Mouse (Mus musculus) urinary bladder, postnatal 4 days (tissue): ENCODE measurements around the gene Akr1c12.
"Not testable (repeated sequence)": the region's sequence is repeated elsewhere in the genome, so short reads cannot be mapped to it uniquely, and the experiment has no call there.

Experiments used
- DNase-seq, 2 experiments: peaks; one replicate each; pipeline ENCODE4 v3.0.0; 2021 to 2022; ENCODE audit warnings: low spot score in 2 of 2

Akr1c12 gene

DNA sequence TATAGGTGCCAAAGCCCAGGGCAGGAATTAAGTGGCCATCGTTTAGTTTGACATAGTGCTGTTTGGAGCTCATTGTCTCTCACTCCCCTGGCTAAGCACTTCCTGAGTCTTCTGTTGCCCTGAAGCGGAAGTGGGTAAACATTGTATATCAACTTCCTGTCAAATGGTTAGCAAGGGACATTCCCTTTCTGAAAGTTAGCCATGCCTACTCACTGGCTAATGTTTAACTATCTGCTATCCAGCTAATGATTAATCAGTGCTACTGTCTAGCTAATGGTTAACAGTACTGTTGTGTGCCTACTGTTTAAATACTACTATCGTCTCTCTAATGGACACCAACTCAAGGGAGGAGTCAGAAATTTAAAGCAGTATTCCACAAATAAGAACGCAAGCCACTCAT lies at the start of gene Akr1c12:
Akr1c12 (minus strand) TSS at position 150 of the 400 bp plus-strand sequence.
- DNase-seq = no peak

DNA sequence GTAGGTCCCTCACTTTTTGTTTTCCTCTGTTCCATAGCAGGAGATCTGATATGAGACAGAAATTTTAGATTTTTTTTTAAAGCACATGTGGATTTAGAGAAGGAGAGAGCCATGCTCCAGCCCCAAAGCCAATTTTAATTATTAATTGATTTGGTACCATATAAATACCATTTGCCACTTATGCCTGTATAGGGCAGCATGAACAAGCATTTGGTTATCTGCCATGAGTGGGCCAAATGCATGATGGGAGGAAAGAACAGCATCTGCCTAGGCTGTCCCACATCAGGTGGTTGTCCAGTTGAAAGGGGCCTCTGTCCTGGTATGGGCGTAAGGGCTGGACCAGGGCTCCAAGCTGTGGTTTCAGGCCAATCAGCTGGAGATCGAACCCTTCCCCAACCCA lies 39.5 kb upstream of the Akr1c12 start:
- DNase-seq = no peak

DNA sequence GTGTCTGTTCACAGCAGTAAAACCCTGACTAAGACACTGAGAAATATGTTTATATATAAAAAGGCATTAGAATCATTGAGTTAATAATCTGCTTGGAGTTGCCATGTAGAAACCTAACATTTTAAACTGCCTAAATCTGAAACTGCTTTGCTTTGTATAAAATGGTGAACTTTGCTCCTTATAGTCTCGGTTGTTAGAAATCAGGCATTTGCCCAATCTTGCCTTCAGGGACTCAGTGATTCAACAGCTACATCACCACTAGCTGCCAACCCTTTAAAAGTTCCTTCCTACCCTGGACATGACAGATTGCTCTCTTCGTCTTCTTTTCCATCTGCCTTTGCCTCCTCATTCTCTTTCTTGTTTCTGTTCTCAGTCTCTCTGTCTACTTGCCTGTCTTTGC lies 34.7 kb upstream of the Akr1c12 start:
- no peak for DNase-seq

DNA sequence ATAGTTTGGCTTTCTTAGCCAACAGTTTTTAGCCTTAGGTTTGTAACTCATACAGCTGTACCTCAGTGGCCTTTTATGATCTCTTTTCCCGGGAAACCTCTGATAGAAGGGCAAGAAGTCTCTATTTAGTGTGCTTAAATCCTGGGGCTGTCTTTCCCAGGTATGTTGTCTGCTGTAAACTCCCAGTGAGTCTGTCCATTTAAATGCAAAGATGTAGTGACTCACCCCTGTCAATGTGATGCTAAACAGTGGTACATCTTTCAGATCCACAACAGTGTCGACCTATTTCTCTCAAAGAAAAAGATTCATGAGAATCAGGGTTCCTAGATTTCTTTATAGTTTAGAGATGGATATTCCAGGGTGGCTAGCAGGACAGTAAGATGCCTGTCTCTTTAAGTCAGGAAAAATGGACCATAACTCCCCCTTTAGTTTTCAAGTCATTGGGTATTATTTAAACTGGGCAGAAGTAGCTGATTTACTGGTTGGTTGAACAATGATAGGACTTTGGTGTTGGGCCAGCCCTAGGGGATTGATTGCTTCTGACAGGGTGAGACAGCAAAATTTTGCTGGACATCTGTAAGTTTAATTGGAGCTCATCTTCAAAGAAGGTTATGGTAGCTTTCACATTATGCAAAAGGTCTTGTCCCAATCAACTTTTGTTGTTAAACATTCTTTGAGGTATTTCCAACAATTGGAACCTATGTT lies 25.8 kb upstream of the Akr1c12 start:
- no peak for DNase-seq

DNA sequence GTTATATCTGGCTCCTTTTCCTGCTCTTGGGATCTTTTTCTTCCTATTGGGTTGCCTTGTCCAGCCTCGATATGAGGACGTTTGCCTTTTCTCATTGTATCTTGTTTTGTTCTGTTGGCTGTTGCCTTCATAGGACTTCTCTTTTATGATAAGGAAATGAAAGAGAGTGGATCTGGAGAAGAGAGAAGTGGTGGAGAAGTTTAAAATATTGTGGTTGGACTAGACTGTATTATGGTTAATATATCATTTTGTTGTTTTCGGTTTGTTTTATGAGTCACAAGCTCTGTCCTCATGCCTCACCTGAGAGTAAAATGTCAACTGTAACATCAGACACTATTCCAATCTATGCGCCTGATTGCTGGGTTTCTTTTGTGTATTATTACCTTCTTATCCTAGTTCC lies 17.8 kb upstream of the Akr1c12 start:
- no peak for DNase-seq

DNA sequence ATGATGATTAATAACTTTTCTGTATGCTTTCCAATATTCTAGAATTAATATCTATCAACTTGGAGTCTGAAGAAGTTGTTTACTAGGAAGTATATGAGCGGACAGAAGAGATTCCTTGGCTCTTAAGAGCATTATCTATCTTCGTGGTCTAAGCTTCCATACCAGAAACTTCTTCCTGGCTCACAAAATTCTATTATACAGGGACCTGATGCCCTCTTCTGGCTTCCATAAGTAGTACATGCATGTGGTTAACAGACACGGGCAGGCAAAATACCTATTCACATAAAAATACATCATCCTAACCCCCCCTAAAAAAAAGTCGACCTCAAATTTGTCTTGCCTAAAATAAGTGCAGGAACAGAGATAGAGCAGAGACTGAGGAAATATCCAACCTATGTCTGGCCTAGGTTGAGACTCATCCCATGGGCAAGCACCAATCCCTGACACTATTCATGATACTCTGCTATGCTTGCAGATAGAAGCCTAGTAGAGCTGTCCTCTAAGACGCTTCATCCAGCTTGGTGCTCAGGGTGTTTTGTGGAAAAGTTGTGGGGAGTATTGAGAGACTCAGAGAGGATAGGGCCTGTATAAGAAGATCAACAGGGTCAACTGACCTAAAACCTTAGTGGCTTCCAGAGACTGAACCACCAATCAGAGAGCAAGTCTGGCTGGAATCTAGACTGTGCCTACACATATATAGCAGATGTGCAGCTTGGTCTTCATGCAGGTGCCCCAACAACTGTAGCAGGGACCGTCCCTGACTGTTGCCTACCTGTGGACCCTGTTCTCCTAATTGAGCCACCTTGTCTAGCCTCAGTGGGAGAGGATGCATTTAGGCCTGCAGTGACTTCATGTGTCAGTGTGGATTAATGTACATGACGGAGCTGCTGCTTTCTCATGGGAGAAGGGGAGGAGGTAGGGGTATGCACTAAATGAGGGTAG lies 2.5 kb upstream of the Akr1c12 start:
- no peak for DNase-seq

DNA sequence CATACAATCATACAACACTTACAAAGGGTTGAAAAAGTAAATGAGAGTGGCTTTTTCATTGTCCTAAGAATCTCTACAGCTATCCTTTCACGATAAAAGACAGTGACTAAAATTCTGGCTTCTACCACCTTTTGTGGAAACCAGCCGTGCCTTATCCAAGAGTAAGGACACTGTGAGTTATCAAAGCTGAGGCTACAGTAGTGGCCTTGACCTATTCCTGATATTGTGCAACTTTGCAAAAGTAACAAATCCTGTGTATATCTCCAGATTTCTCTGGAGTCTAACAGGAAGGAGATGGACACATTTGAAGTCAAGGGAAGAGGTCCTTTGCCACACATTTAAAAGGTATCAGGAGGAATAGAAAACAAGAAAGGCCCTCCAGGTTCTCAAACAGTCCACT lies 1.7 kb downstream of the Akr1c12 start:
- no peak for DNase-seq

DNA sequence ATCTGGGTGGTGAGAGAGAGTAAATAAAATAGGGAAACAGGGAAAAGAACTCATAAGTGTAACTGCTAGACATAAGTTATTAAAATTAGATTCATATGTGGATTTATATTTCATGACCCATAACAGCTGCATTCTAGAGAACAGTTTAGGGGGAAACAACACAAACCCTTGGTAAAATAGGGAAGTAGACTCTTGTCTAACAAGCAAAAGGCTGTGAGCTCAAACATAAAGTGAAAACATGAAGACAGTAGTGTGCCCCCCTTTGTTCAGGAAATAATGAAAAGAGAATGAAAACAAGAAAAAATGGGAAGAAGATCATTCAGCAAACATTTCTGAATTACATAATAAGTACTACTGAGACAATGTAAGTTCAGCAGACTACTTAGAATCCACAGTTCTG lies 8.4 kb downstream of the Akr1c12 start:
- no peak for DNase-seq

DNA sequence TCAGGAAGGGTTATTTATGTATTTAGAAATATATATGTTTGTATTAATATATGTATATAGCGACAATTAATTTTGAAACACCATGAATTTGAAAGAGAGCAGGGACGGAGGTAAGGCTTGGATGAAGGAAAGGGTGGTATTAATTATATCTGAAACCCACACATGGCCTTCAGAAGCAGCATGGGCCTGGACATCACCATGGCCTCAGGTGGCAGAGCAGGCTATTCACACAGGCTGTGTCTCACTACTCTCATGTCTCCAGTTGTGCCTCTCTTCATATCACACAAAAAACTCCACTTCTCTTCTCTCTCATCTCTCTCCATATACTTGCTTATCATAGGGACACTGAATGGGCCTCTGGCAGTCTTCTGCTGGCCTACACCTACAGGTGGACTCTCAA lies 13.8 kb downstream of the Akr1c12 start:
- not testable (repeated sequence) for DNase-seq

DNA sequence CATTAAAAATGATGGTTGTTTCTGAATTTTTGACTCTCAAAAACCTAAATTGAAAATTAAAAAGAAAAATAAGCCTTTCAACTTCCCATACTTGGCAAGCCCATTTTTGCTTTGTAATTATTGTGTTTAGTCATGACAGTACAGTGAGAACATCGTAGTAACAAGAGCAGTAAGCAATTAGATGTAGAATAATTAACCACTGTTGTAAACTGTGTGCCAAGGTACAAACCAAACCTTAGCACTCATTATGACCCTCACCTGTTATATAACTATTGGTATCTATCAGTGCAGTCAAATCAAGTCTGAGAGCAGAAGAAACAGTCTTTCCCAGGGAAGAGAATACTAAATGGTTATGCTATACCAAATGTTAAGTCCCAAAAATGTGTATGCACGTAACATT lies 14.2 kb downstream of the Akr1c12 start:
- DNase-seq = no peak

DNA sequence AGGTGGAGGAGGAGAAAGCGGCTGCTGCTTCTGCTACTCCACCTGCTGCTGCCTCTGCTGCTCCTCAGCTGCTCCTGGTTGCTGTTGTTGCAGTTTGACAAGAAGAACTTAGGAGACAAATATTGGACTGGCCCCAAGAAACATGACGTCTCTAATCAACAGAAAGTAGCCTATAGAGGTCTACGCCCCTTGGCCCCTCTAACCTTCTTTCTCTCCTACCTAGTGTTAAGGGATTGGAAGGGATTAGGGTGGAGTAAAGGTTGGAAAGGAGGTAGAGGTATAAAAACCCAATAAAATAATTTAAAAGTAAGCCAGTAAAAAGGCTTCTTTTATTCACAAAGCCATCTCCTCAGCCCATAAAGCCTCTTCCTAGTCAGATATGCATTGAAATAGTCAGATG lies 14.6 kb downstream of the Akr1c12 start:
- no peak for DNase-seq

DNA sequence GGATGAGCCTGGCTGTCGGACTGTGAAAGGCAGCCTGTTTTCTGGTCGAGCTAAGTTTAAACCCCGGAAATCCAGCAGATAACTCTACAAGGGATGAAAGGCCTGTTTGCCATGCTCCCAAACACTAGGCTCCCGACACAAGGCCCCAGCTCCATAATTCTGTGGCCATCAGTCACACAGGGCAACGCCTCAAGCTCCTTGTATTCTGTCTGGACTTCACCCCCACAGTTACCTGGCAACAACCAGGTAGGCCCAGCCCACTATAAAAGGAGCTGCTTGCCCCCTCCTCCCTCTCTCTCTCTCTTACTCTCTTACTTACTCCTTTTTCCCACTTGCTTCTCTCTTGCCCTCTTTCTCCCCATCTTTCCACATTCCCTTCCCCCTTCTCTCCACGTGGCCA lies 21.9 kb downstream of the Akr1c12 start:
- DNase-seq = no peak

DNA sequence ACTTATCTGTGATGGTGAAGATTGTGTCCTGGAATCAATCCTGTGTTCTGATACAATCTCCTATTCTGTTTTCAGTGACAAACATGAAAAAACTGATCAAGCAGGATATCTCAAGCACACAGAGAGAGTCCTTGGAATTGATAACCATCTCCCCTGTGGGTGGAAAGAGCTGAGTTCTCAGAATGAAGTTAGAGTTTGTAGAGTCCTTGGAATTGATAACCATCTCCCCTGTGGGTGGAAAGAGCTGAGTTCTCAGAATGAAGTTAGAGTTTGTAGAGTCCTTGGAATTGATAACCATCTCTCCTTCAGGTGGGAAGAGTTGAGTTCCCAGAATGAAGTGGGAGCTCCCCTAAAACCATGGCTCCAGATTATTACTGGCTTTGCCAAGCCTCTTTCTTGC lies 22.3 kb downstream of the Akr1c12 start:
- DNase-seq = not testable (repeated sequence)

DNA sequence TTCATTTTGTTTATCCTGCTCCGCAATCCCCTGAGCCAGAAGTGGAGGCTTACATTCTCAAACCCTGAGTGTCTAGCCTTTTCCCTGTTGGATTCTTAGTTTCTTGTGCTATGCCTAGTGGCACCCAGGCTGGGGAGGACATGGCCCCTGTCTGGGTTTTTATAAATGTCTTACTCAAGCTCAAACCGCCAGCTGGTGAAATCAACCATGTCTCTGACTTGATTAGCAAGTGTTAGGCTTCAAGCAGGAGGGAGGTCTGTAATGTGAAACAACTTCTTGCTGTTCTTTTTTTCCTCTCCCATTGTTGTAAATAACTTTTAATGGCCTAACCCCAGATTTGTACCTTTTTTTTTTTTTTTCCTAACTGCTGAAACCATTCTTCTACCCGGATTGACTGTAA lies 29.9 kb downstream of the Akr1c12 start:
- DNase-seq = no peak

DNA sequence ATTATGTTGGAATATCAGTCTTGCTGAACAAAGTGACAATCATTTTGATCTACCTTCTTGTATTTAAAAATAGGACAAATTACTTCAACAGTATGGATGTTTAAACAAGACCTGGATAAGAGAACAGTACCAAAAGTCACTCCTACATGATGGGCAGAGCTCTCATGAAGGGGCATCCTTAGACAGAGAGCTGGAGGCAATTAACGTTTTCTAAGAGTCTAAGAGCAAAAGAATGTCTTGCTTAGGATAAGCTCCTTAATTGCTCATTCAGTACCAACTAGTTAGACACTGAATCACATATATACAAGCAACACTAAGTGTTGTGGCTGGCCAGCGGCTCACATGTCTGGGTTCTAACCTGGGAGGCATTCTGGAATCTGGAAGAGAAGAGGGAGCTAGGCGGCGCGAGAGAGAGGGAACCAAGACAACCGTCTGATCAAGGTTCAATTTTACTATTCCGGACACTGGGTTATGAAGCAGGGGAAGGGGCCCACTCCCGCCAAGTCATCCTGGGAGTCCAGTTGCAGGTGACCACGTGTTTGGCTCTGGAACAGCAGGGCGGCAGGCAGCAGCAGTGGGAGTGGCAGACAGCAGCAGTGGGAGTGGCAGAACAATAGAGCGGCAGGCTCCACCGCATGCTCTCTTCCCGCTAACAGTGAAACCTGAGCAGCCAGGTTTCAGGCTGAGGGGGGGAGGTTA lies 34.2 kb downstream of the Akr1c12 start:
- no peak for DNase-seq

DNA sequence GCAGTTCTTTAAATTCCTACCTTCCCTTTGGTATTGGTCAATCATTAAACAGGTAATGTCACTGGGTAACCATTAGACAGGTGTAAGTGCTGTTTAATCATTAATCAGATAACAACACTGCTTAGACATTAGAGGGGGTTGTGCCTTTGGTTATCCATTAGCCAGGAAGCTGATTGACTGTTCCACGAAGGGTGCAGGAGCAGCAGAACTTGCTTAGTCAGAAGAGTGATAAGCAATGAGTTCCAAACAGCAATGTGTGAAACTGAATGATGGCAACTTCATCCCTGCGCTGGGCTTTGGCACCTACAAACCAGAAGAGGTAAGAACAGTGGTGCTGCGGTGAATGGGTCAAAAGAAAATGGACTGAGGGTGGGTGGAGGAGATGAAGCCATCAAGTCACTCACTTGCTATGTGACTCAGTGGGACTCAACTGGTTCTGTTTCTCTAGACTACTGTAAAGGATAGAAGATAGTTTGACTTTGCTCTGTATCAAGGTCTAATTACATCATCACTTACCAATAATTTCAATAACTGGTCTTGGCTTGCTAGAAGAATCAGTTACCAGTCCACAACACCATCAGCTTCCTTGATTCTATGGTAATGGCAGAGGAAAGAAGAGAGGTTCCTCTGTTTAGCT lies 45.6 kb downstream of the Akr1c12 start:
- DNase-seq = no peak

DNA sequence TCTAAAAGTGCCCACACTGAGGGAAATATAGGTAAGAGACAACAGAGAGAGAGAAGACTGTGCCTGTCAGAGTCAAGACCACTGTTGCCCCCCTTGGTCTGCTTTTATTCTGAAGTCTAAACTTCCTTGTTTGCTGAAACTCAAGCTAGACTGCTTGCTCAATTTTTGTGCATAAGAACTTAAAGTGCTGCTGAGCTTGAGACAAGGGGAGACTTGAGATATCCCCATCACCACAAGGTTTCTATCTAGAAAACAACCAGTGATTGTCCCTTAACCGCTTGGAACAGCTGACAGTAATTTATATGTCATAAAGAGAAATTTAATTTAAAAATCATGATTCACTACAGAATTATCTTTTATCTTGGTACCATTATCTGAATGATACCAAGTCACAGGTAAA lies 46.1 kb downstream of the Akr1c12 start:
- DNase-seq = no peak

DNA sequence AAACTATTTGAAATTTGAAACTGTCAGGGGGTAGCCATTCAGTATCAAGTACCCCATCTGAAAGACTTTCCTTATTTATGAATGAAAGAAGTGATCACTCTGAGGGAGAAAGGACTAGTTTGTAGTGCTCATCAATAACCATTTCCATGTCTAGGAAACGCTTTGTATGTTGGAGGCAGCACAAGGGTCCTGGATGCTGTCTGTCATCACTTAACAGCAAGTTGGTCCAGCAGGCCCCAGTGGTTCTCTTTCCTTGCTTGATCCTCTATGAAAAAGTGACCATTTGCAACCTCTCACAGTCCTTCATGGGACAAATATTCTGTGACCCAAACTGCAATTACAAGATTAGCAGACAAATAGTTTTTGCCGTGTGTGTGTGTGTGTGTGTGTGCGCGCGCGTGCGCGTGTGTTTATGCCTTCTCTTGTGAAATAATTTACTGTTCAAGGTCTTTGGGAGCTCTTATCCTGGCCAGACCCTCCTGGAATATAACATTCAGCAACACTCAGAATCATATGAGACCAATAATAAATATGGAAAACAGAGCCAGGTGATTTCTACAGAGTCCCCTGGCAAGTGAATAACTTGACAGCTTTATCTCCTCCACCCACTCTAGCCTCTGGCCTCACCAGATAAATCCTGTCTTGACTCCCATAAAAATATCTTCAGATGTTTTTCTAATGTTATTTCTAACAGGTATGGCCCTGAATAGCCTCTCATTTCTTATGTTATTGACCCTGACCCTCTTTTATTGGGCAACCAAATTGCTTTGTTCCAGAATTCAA lies 48.2 kb downstream of the Akr1c12 start:
- DNase-seq = no peak

DNA sequence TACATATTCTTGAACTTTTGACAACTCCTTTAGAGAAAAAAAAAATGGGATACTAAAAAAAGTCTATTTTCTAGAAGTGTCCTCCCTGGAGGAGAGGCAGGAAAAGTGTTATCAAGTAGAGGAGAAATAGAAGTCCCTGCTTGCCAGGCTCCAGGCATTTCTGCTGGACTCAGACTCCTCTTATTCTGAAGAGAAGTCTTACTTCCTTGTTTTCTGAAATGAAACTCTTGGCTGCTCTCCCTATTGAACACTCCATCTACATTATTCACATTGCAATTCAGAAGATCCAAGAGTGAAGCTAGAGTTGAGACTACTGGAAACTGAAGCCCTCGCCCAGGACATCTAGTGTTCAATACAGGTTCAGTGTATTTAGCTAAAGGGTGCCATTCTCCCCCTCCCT lies 50.8 kb downstream of the Akr1c12 start, which contains the start of gene Akr1c19:
Akr1c19 (plus strand) TSS at position 260 of the 400 bp plus-strand sequence.
- no peak for DNase-seq
